Mouse (Mus musculus) lung, postnatal 0 days (tissue): Measurements from ENCODE around the gene Ptbp1.
A peak's percentile ranks its signal among the peaks of the same experiment; 100 is the strongest.
"Not testable (repeated sequence)": the region's sequence is repeated elsewhere in the genome, so short reads cannot be mapped to it uniquely, and the experiment has no call there.

Experiments
- CTCF ChIP-seq: IDR thresholded peaks from 2 replicates; pipeline ENCODE4 v1.5.1; 2016; ENCODE audit warnings: antibody characterized with exemption, mild to moderate bottlenecking
- EP300 ChIP-seq: IDR thresholded peaks from 2 replicates; pipeline ENCODE4 v1.6.1; 2016; ENCODE audit warnings: antibody characterized with exemption, mild to moderate bottlenecking, control low read depth

DNA sequence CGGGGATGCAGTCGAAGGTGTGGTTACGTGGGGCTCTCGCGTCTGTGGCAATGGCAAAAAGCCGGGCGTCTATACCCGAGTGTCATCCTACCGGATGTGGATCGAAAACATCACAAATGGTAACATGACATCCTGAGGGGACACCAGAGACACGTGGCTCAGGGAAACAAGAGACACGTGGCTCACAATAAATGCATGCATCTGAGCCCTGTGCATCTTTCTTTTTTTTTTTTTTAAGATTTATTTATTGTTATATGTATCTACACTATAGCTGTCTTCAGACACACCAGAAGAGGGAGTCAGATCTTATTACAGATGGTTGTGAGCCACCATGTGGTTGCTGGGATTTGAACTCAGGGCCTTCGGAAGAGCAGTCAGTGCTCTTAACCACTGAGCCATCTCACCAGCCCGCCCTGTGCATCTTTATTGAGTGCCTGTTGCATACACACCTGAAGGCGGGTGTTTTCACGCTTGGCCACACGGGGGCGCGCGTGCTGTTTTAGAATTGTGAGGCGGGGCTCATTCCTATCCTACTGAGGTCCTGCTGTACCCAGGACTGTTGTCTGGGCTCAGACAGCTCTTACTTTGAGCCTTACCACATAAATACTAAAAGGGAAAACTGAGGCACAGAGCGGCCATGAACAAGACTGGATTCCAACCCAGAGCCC, 38.4 kb downstream of the Ptbp1 start:
- not testable (repeated sequence) for TF ChIP-seq EP300
- TF ChIP-seq CTCF: peak; percentile 87
